Mouse (Mus musculus) hindbrain, embryonic 12.5 days (tissue): ENCODE measurements around the gene Srsf3. TPM values are rescaled to one million over a fixed set of nuclear protein-coding genes. Genes with fewer than 3 reads are reported as not detected.
"Not testable (repeated sequence)": the region's sequence is repeated elsewhere in the genome, so short reads cannot be mapped to it uniquely, and the experiment has no call there.

Source experiments
- ATAC-seq: fragments of 200-750 bp; cut with Nextera tagmentation; 2 replicates; pipeline ENCODE4 v1.8.0; 2017; ENCODE audit warnings: moderate TSS enrichment; ENCODE audit not compliant: low FRiP score
- H3K27ac ChIP-seq: fragments of 300-500 bp; sonication (generic); 2 replicates; pipeline ENCODE4 v1.5.1; 2016; ENCODE audit warnings: mild to moderate bottlenecking
- H3K27me3 ChIP-seq: fragments of 300-500 bp; sonication (generic); 2 replicates; pipeline ENCODE4 v1.6.1; 2016; ENCODE audit warnings: mild to moderate bottlenecking
- H3K36me3 ChIP-seq: fragments of 300-500 bp; sonication (generic); 2 replicates; pipeline ENCODE4 v1.6.1; 2016; ENCODE audit warnings: mild to moderate bottlenecking
- H3K4me1 ChIP-seq: fragments of 300-500 bp; sonication (generic); 2 replicates; pipeline ENCODE4 v1.6.1; 2016
- H3K4me2 ChIP-seq: fragments of 300-500 bp; sonication (generic); replicated peaks from 2 replicates; pipeline ENCODE4 v1.6.1; 2016; ENCODE audit warnings: mild to moderate bottlenecking
- H3K4me3 ChIP-seq: fragments of 300-500 bp; sonication (generic); 2 replicates; pipeline ENCODE4 v1.5.1; 2016; ENCODE audit warnings: mild to moderate bottlenecking
- H3K9ac ChIP-seq: fragments of 300-500 bp; sonication (generic); 2 replicates; pipeline ENCODE4 v1.6.1; 2016; ENCODE audit warnings: mild to moderate bottlenecking, moderate library complexity
- H3K9me3 ChIP-seq: fragments of 300-500 bp; sonication (generic); replicated peaks from 2 replicates; pipeline ENCODE4 v1.6.1; 2016; ENCODE audit warnings: mild to moderate bottlenecking
- WGBS: fragments of 180-500 bp; shearing (Covaris S2); methylation state at CpG from one replicate; pipeline ENCODE4 v1.1.7; 2016; 5-methylcytosine and 5-hydroxymethylcytosine counted together
- polyA plus RNA-seq: library from polyadenylated mRNA; unstranded; fragments of >200 nt; fragmentation: Nextera tagmentation; extraction: Ambion mirVana; gene quantifications from 2 replicates; pipeline ENCODE4 v1.2.1, GENCODE M21; 2016

Gene Srsf3
- polyA plus RNA-seq: 662 and 667 TPM in 2 replicates

DNA sequence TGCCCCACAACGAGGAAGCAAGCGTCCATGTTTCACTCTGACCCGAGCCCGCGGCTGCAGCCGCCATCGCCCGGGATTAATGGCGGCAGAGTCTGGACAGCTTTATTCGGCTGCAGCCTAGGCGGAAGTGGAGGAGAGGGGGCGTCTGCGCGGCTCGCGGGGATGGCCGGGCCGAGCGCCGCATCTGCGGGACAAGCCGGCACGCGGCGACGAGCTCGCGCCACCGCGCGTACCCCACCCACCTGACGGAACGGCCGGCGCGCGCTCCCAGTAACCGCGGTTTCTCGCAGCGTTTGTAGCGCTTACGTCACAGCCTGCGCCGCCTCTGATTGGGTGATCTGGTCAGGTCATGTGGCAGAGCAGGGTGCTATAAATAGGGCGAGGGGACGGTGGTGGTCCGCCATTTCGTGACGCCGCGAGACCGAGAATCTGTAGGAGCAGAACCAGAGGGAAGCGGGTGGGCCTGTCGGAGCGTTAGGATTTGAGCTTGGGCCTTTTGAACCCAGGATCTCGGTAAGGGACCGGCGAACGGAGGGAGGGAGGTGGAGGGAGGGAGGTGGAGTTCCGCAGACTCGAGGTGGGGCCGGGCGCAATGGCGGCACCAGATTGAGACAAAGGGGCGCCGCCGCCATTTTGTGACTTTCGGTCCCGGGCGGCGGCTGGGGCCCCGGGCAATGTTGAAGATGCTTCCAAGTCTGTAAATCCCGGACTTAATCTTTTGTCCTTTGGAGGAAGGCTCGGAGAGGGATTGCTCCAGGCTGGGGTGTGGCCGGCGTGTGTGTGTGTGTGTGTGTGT is at the start of gene Srsf3:
TSS of gene Srsf3 (plus strand) at position 355 of the 796 bp plus-strand sequence.
- H3K27me3 ChIP-seq: no peaks in the 10 kb centered on the region
- H3K4me2 ChIP-seq: peak within 1 kb of the TSS; percentile 86
- under 1% methylated on average over 77 of the region's 77 CpGs for WGBS
- H3K4me1 ChIP-seq: peaks cover 28% of the 10 kb centered on the region
- peaks cover 13% of the 10 kb centered on the region for H3K36me3 ChIP-seq
- H3K9me3 ChIP-seq: no peaks in the 10 kb centered on the region
- ATAC-seq: peak; percentile 99
- H3K9ac ChIP-seq: peak within 1 kb of the TSS; percentile 98
- H3K27ac ChIP-seq: peak within 1 kb of the TSS; percentile 96
- H3K4me3 ChIP-seq: peak within 1 kb of the TSS; percentile 66

- H3K9ac ChIP-seq: no peak overlapping the region
Observed at GRCm38 (mm10) chr17:28984724-28985420, 47.6 kb upstream of the Srsf3 start.

DNA sequence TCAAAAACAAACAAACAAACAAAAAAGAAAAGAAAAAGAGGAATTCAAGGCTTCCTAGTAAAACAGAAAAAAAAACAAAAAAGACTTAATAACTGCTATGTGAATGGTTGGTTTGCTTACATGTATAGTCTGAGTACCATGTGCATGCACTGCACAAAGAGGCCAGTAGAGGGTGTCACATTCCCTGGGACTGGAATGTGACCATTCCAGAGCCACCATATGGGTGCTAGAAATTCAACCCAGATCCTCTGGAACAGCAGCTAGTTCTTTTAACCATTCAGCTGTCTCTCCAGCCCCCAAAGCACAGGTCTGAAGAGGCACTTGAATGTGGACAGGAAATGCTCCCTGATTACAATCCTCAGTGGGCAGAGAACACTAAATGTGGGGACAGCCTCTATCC is 45.6 kb upstream of the Srsf3 start:
- H3K27me3 ChIP-seq: no peaks in the 10 kb centered on the region
- no peak overlapping the region for H3K27ac ChIP-seq
- no peak overlapping the region for H3K9ac ChIP-seq
- H3K36me3 ChIP-seq: peaks cover 93% of the 10 kb centered on the region
- no peak overlapping the region for H3K4me2 ChIP-seq
- H3K4me3 ChIP-seq: no peak overlapping the region
- no peak for ATAC-seq
- H3K4me1 ChIP-seq: no peaks in the 10 kb centered on the region
- no peaks in the 10 kb centered on the region for H3K9me3 ChIP-seq

More at GRCm38 (mm10) chr17:28984724-28985420, 47.6 kb upstream of the Srsf3 start:
- H3K27me3 ChIP-seq: no peaks in the 10 kb centered on the region
- no peak overlapping the region for H3K4me2 ChIP-seq
- H3K9me3 ChIP-seq: no peaks in the 10 kb centered on the region
- H3K27ac ChIP-seq: no peak overlapping the region
- no peak for ATAC-seq
- peaks cover 91% of the 10 kb centered on the region for H3K36me3 ChIP-seq
- H3K4me3 ChIP-seq: no peak overlapping the region
- H3K4me1 ChIP-seq: no peaks in the 10 kb centered on the region
- WGBS: 84% methylated on average over 1 of the region's 1 CpGs

GRCm38 (mm10) chr17:28987713-28988112 is 44.7 kb upstream of the Srsf3 start:
- peaks cover 88% of the 10 kb centered on the region for H3K36me3 ChIP-seq

GRCm38 (mm10) chr17:28988291-28988690 is 44.1 kb upstream of the Srsf3 start:
- 91% methylated on average over 4 of the region's 4 CpGs for WGBS
- H3K4me2 ChIP-seq: no peak overlapping the region
- H3K9ac ChIP-seq: no peak overlapping the region
- H3K27ac ChIP-seq: no peak overlapping the region
- no peak for ATAC-seq
- no peaks in the 10 kb centered on the region for H3K4me1 ChIP-seq
- H3K36me3 ChIP-seq: peaks cover 82% of the 10 kb centered on the region
- no peak overlapping the region for H3K4me3 ChIP-seq
- H3K9me3 ChIP-seq: no peaks in the 10 kb centered on the region
- no peaks in the 10 kb centered on the region for H3K27me3 ChIP-seq

More at GRCm38 (mm10) chr17:28987713-28988112, 44.7 kb upstream of the Srsf3 start:
- Histone ChIP-seq H3K4me2 (no peak overlapping the region), H3K9ac (no peak overlapping the region), H3K9me3 (no peaks in the 10 kb centered on the region), H3K4me1 (no peaks in the 10 kb centered on the region), H3K27me3 (no peaks in the 10 kb centered on the region), H3K27ac (no peak overlapping the region), H3K4me3 (no peak overlapping the region)
- 72% methylated on average over 4 of the region's 4 CpGs for WGBS
- no peak for ATAC-seq

DNA sequence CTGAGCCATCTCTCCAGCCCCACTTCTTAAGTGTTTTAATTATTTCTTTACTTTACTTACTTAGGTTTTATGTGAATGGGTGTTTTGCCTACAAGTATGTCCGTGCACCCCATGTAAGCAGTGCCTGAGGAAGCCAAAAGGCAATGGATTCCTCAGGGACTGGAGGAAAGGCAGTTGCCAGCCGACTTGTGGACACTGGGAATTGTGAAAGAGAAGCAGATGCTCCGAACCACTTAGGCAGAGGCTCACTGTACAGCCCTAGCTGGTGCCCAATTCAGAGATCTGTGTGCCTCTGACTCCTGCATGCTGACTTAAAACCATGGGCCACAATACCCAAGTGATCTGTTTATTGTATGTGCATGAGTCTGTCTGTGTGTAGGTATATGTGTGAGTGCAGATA is 43.4 kb upstream of the Srsf3 start:
- Histone ChIP-seq H3K4me1 (no peaks in the 10 kb centered on the region), H3K4me2 (no peak overlapping the region), H3K27me3 (no peaks in the 10 kb centered on the region), H3K9ac (no peak overlapping the region), H3K9me3 (no peaks in the 10 kb centered on the region), H3K27ac (no peak overlapping the region), H3K4me3 (no peak overlapping the region), H3K36me3 (peaks cover 75% of the 10 kb centered on the region)
- no peak for ATAC-seq
- 85% methylated on average over 3 of the region's 3 CpGs for WGBS

- no peak overlapping the region for H3K9ac ChIP-seq
- ATAC-seq: no peak
- H3K9me3 ChIP-seq: no peaks in the 10 kb centered on the region
- no peaks in the 10 kb centered on the region for H3K4me1 ChIP-seq
- H3K27ac ChIP-seq: no peak overlapping the region
- WGBS: 79% methylated on average over 4 of the region's 4 CpGs
- no peaks in the 10 kb centered on the region for H3K27me3 ChIP-seq
- H3K4me2 ChIP-seq: no peak overlapping the region
- peaks cover 70% of the 10 kb centered on the region for H3K36me3 ChIP-seq
- H3K4me3 ChIP-seq: no peak overlapping the region
Observed at GRCm38 (mm10) chr17:28990060-28990459, 42.4 kb upstream of the Srsf3 start.

- WGBS: 91% methylated on average over 9 of the region's 9 CpGs
- H3K9me3 ChIP-seq: no peaks in the 10 kb centered on the region
Observed at GRCm38 (mm10) chr17:28991286-28991685, 41.1 kb upstream of the Srsf3 start.

GRCm38 (mm10) chr17:28992105-28992504 is 40.3 kb upstream of the Srsf3 start:
- WGBS: 74% methylated on average over 7 of the region's 7 CpGs
- Histone ChIP-seq H3K27me3 (no peaks in the 10 kb centered on the region), H3K9ac (no peak overlapping the region), H3K9me3 (no peaks in the 10 kb centered on the region), H3K36me3 (peaks cover 59% of the 10 kb centered on the region), H3K4me1 (no peaks in the 10 kb centered on the region), H3K27ac (no peak overlapping the region), H3K4me2 (no peak overlapping the region), H3K4me3 (no peak overlapping the region)
- ATAC-seq: no peak

More at GRCm38 (mm10) chr17:28991286-28991685, 41.1 kb upstream of the Srsf3 start:
- Histone ChIP-seq H3K4me1 (no peaks in the 10 kb centered on the region), H3K9ac (no peak overlapping the region), H3K4me2 (no peak overlapping the region), H3K27me3 (no peaks in the 10 kb centered on the region), H3K27ac (no peak overlapping the region), H3K36me3 (peaks cover 59% of the 10 kb centered on the region), H3K4me3 (no peak overlapping the region)
- no peak for ATAC-seq

DNA sequence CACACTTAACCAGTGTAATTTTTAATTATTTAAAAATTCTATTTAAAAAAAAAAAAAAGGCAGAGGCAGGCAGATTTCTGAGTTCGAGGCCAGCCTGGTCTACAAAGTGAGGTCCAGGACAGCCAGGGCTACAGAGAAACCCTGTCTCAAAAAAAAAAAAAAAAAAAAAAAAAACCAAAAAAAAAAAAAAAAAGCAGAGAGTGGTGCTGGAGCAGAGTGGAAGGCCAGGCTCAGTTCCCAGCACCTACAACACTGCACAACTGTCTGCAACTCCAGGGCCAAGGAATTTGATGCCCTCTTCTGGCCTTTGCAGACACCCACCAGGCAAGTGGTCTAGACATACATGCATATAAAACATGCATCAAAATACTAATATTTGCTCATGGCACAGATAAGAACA is 39.4 kb upstream of the Srsf3 start:
- peaks cover 57% of the 10 kb centered on the region for H3K36me3 ChIP-seq
- H3K27me3 ChIP-seq, H3K27ac ChIP-seq, H3K4me2 ChIP-seq, H3K9ac ChIP-seq, H3K9me3 ChIP-seq, ATAC-seq, H3K4me1 ChIP-seq, H3K4me3 ChIP-seq: not testable (repeated sequence)
- WGBS: 100% methylated on average over 1 of the region's 1 CpGs

- H3K27ac ChIP-seq: no peak overlapping the region
- H3K9ac ChIP-seq: no peak overlapping the region
- no peaks in the 10 kb centered on the region for H3K27me3 ChIP-seq
- H3K4me2 ChIP-seq: no peak overlapping the region
- peaks cover 59% of the 10 kb centered on the region for H3K36me3 ChIP-seq
- H3K4me1 ChIP-seq: no peaks in the 10 kb centered on the region
- no peaks in the 10 kb centered on the region for H3K9me3 ChIP-seq
- 96% methylated on average over 4 of the region's 4 CpGs for WGBS
- no peak for ATAC-seq
- H3K4me3 ChIP-seq: no peak overlapping the region
Observed at GRCm38 (mm10) chr17:28994615-28995014, 37.8 kb upstream of the Srsf3 start.

GRCm38 (mm10) chr17:29000465-29000864 is 32.0 kb upstream of the Srsf3 start:
- Histone ChIP-seq H3K4me1 (peaks cover 7% of the 10 kb centered on the region), H3K4me2 (no peak overlapping the region), H3K4me3 (no peak overlapping the region), H3K9ac (no peak overlapping the region), H3K27ac (no peak overlapping the region), H3K36me3 (peaks cover 48% of the 10 kb centered on the region), H3K27me3 (no peaks in the 10 kb centered on the region), H3K9me3 (no peaks in the 10 kb centered on the region)
- 89% methylated on average over 6 of the region's 6 CpGs for WGBS
- ATAC-seq: no peak
